In the genomic region with DNA sequence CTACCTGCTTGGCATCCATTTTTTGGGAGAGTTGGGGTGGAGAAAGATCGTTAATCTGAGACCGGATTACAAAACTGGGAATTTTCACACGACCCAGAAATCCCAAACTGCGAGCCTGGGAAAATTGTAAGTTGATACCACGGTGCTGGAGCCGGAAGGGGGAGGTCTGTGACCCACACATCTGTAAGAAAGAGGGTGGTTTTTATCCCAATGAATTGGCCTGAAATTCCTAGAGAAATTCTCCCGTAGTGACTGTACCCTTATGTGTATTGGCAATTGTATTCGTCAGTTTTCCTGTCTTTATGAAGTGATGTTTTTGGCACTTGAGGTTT, we compare ENCODE assay signal across 8 mouse cellular contexts. TPM values are rescaled to one million over a fixed set of nuclear protein-coding genes. Genes with fewer than 3 reads are reported as not detected.
DNase-seq lines count a peak whose midpoint lies in the region; ATAC-seq and TF ChIP-seq lines count a peak whose summit lies in the region.

No protein-coding gene starts in this region.

- no peaks in the 10 kb centered on the region for H3K27me3 ChIP-seq in cerebellum, adult 2 months (ENCODE audit: control insufficient read depth, insufficient read depth, low read length)
- no peaks in the 10 kb centered on the region for H3K27me3 ChIP-seq in neural tube, embryonic 11.5 days (ENCODE audit: control insufficient read depth, insufficient read depth, low read length)
- H3K27me3 ChIP-seq in limb, embryonic 12.5 days: no peaks in the 10 kb centered on the region
- no peaks in the 10 kb centered on the region for H3K27me3 ChIP-seq in stomach, embryonic 14.5 days (ENCODE audit: control insufficient read depth, insufficient read depth, low read length)

- TF ChIP-seq POLR2A in cerebellum, adult 2 months (IDR thresholded peaks at IDR 0.05; ENCODE audit: borderline replicate concordance, insufficient read depth, low read length): no peak

- DNase-seq in cerebellum, adult 2 months: no peak
- DNase-seq in cerebellum, adult 11-12 months: no peak
- no peak for DNase-seq in neural tube, embryonic 11.5 days (ENCODE audit: low spot score)
- no peak for DNase-seq in neural tube, embryonic 10.5 days (ENCODE audit: extremely low spot score, low spot score)
- DNase-seq in spleen, adult 12 weeks (ENCODE audit: low spot score): no peak
- no peak for DNase-seq in kidney, postnatal 10 days

- peak overlapping the region; percentile 58 for H3K9ac ChIP-seq in neural tube, embryonic 11.5 days (ENCODE audit: low read length)
- H3K9ac ChIP-seq in limb, embryonic 12.5 days (replicated peaks): peak overlapping the region; percentile 61
- H3K9ac ChIP-seq in stomach, embryonic 14.5 days (replicated peaks; ENCODE audit: low read depth, low read length): peak overlapping the region; percentile 57

- no peaks in the 10 kb centered on the region for H3K36me3 ChIP-seq in neural tube, embryonic 11.5 days (ENCODE audit: control insufficient read depth, insufficient read depth, low read length)
- H3K36me3 ChIP-seq in limb, embryonic 12.5 days: peaks cover 19% of the 10 kb centered on the region
- no peaks in the 10 kb centered on the region for H3K36me3 ChIP-seq in stomach, embryonic 14.5 days (ENCODE audit: control insufficient read depth, insufficient read depth, low read length)

- peak; percentile 3; the same call in 1 of the 2 replicates for ATAC-seq in neural tube, embryonic 11.5 days (ENCODE audit: insufficient read depth, low FRiP score, low TSS enrichment)
- peak; percentile 33; the same call in 1 of the 2 replicates for ATAC-seq in limb, embryonic 12.5 days (ENCODE audit: insufficient number of reproducible peaks, insufficient read depth, low FRiP score, low TSS enrichment, low read depth)
- no peak for ATAC-seq in stomach, embryonic 14.5 days (ENCODE audit: insufficient number of reproducible peaks, insufficient read depth, low FRiP score, low read depth)

- TF ChIP-seq CTCF in cerebellum, adult 2 months (IDR thresholded peaks at IDR 0.05; ENCODE audit: borderline replicate concordance, insufficient read depth, low read depth, low read length): no peak

- peak overlapping the region; percentile 56 for H3K4me2 ChIP-seq in neural tube, embryonic 11.5 days (ENCODE audit: low read depth)
- H3K4me2 ChIP-seq in limb, embryonic 12.5 days: peak overlapping the region; percentile 59
- peak overlapping the region; percentile 69 for H3K4me2 ChIP-seq in stomach, embryonic 14.5 days (replicated peaks; ENCODE audit: low read depth, low read length)

- no peaks in the 10 kb centered on the region for H3K4me1 ChIP-seq in cerebellum, adult 2 months (ENCODE audit: control insufficient read depth, insufficient read depth, low read length)
- 0 out of 2 replicates have a peak, but pooled peaks cover 4% of the 10 kb centered on the region for H3K4me1 ChIP-seq in neural tube, embryonic 11.5 days (ENCODE audit: control insufficient read depth, insufficient read depth, low read length)
- peaks cover 18% of the 10 kb centered on the region for H3K4me1 ChIP-seq in limb, embryonic 12.5 days (replicated peaks)
- H3K4me1 ChIP-seq in stomach, embryonic 14.5 days (ENCODE audit: control insufficient read depth, insufficient read depth, low read length): peaks cover 4% of the 10 kb centered on the region; the same call in 1 of the 2 replicates

- WGBS in cerebellum, adult 2 months: under 1% methylated on average over 8 of the region's 8 CpGs
- 7% methylated on average over 8 of the region's 8 CpGs for WGBS in neural tube, embryonic 11.5 days
- 2% methylated on average over 8 of the region's 8 CpGs for WGBS in limb, embryonic 12.5 days
- 3% methylated on average over 8 of the region's 8 CpGs for WGBS in stomach, embryonic 14.5 days

- peak overlapping the region; percentile 93 for H3K27ac ChIP-seq in cerebellum, adult 2 months (ENCODE audit: insufficient read depth, low read length)
- H3K27ac ChIP-seq in neural tube, embryonic 11.5 days (ENCODE audit: low read depth, low read length): no peak overlapping the region
- H3K27ac ChIP-seq in limb, embryonic 12.5 days: peak overlapping the region; percentile 86
- peak overlapping the region; percentile 69; the same call in 1 of the 2 replicates for H3K27ac ChIP-seq in stomach, embryonic 14.5 days (ENCODE audit: low read length)

- H3K9me3 ChIP-seq in neural tube, embryonic 11.5 days (ENCODE audit: control insufficient read depth, low read length): no peaks in the 10 kb centered on the region
- H3K9me3 ChIP-seq in limb, embryonic 12.5 days: no peaks in the 10 kb centered on the region
- no peaks in the 10 kb centered on the region for H3K9me3 ChIP-seq in stomach, embryonic 14.5 days (ENCODE audit: control insufficient read depth, low read depth, low read length)

- peak overlapping the region; percentile 99 for H3K4me3 ChIP-seq in cerebellum, adult 2 months (replicated peaks; ENCODE audit: insufficient read depth, low read depth, low read length)
- peak overlapping the region; percentile 75 for H3K4me3 ChIP-seq in neural tube, embryonic 11.5 days (ENCODE audit: low read depth, low read length)
- peak overlapping the region; percentile 65 for H3K4me3 ChIP-seq in limb, embryonic 12.5 days (replicated peaks)
- H3K4me3 ChIP-seq in stomach, embryonic 14.5 days (ENCODE audit: low read depth, low read length): peak overlapping the region; percentile 70

RNA-seq across cellular contexts. Expression of gene Zfp949, which starts 0.8 kb away (rescaled TPM):
- polyA plus RNA-seq in cerebellum, adult 2 months (2012; rRNA removed): 22.0 and 24.2 TPM in 2 replicates
- 10.9 and 14.2 TPM in 2 replicates for polyA plus RNA-seq in neural tube, embryonic 11.5 days (2014; fragmentation: Nextera tagmentation; extraction: Ambion mirVana)
- polyA plus RNA-seq in limb, embryonic 12.5 days (2016; fragmentation: Nextera tagmentation; extraction: Ambion mirVana): 12.7 and 14.3 TPM in 2 replicates
- 10.1 and 16.1 TPM in 2 replicates for polyA plus RNA-seq in stomach, embryonic 14.5 days (2014; fragmentation: Nextera tagmentation; extraction: Ambion mirVana)

RNA-seq across cellular contexts. Expression of gene Trim43a, which starts 32.1 kb away (rescaled TPM):
- polyA plus RNA-seq in cerebellum, adult 2 months (2012; rRNA removed): 0.36 and 0.52 TPM in 2 replicates
- polyA plus RNA-seq in neural tube, embryonic 11.5 days (2014; fragmentation: Nextera tagmentation; extraction: Ambion mirVana): 0.12 TPM in 1 of 2 replicates, not detected in the other
- polyA plus RNA-seq in limb, embryonic 12.5 days (2016; fragmentation: Nextera tagmentation; extraction: Ambion mirVana): 0.20 TPM in 1 of 2 replicates, not detected in the other
- not detected in 2 replicates for polyA plus RNA-seq in stomach, embryonic 14.5 days (2014; fragmentation: Nextera tagmentation; extraction: Ambion mirVana)
